In genomic region chr1:78355123-78355522, GRCm38 (mm10) we compare ENCODE assay signal across 10 mouse cellular contexts. TPM values are rescaled to one million over a fixed set of nuclear protein-coding genes. Genes with fewer than 3 reads are reported as not detected.
DNase-seq lines count a peak whose midpoint lies in the region; ATAC-seq lines count a peak whose summit lies in the region.
"Had no signal": no experiment of that assay in that cellular context is flagged by ENCODE, and none has a peak within 500 bp of the region (broad histone marks: within the 10 kb centered on the region; RNA-seq: fewer than 3 reads in every experiment).

No protein-coding gene starts in this region.

- no peaks in the 10 kb centered on the region for H3K36me3 ChIP-seq in heart, embryonic 10.5 days
- H3K36me3 ChIP-seq in forebrain, embryonic 13.5 days (ENCODE audit: poor library complexity, severe bottlenecking) = no peaks in the 10 kb centered on the region
- H3K36me3 ChIP-seq: limb, embryonic 15.5 days had no signal

- H3K9me3 ChIP-seq in heart, embryonic 10.5 days = no peaks in the 10 kb centered on the region
- no peaks in the 10 kb centered on the region for H3K9me3 ChIP-seq in forebrain, embryonic 13.5 days (replicated peaks)
- H3K9me3 ChIP-seq: limb, embryonic 15.5 days had no signal

- no peak overlapping the region for H3K4me3 ChIP-seq in heart, embryonic 10.5 days
- H3K4me3 ChIP-seq in forebrain, embryonic 13.5 days = no peak overlapping the region
- H3K4me3 ChIP-seq: limb, embryonic 15.5 days had no signal

- no peak for ATAC-seq in forebrain, embryonic 13.5 days
- ATAC-seq: Patski had no signal

- no peaks in the 10 kb centered on the region for H3K27me3 ChIP-seq in heart, embryonic 10.5 days (ENCODE audit: insufficient read depth, poor library complexity, severe bottlenecking)
- H3K27me3 ChIP-seq in forebrain, embryonic 13.5 days = no peaks in the 10 kb centered on the region
- H3K27me3 ChIP-seq: limb, embryonic 15.5 days; Patski had no signal

- H3K4me1 ChIP-seq in heart, embryonic 10.5 days = peaks cover 11% of the 10 kb centered on the region; the same call in 1 of the 2 replicates
- H3K4me1 ChIP-seq in forebrain, embryonic 13.5 days = no peaks in the 10 kb centered on the region
- H3K4me1 ChIP-seq: limb, embryonic 15.5 days had no signal

- no peak overlapping the region for H3K4me2 ChIP-seq in forebrain, embryonic 13.5 days
- H3K4me2 ChIP-seq: limb, embryonic 15.5 days had no signal

- H3K9ac ChIP-seq in forebrain, embryonic 13.5 days = no peak overlapping the region
- H3K9ac ChIP-seq: limb, embryonic 15.5 days had no signal

- peak; percentile 10 for DNase-seq in urinary bladder, postnatal 14 days (ENCODE audit: low spot score)
- no peak for DNase-seq in urinary bladder, postnatal 25 days (ENCODE audit: low spot score)
- no peak for DNase-seq in heart, embryonic 10.5 days (ENCODE audit: low spot score)
- peak; percentile 88 to 90 for DNase-seq in kidney, postnatal 25 days
- peak; percentile 76 for DNase-seq in testis, postnatal 14 days (ENCODE audit: low spot score)
- no peak for DNase-seq in right cerebral cortex, postnatal 36 days (ENCODE audit: low spot score in 2 of 2)
- no peak for DNase-seq in thymus, adult 18-20 months

- H3K27ac ChIP-seq in heart, embryonic 10.5 days = peak overlapping the region; percentile 29; the same call in 1 of the 2 replicates
- no peak overlapping the region for H3K27ac ChIP-seq in forebrain, embryonic 13.5 days
- H3K27ac ChIP-seq: limb, embryonic 15.5 days had no signal

- 30% methylated on average over 4 of the region's 4 CpGs for WGBS in heart, embryonic 10.5 days
- 38% methylated on average over 4 of the region's 4 CpGs for WGBS in forebrain, embryonic 13.5 days

RNA-seq across cellular contexts. Expression of gene Sgpp2, which starts 45.0 kb away (rescaled TPM):
- 0.11 and 0.65 TPM in 2 replicates for polyA plus RNA-seq in heart, embryonic 10.5 days (2016; fragmentation: Nextera tagmentation; extraction: Ambion mirVana)
- 0.37 and 0.62 TPM in 2 replicates for polyA plus RNA-seq in forebrain, embryonic 13.5 days (2015; fragmentation: Nextera tagmentation; extraction: Ambion mirVana)

Comparison
In these comparisons a context has a peak if more than half of its experiments do, and no peak if none do; other contexts are left out.
1. DNase-seq: peak in urinary bladder, postnatal 14 days (single experiment), kidney, postnatal 25 days (2 of 2) and testis, postnatal 14 days (single experiment); none in urinary bladder, postnatal 25 days (single experiment), heart, embryonic 10.5 days (single experiment), right cerebral cortex, postnatal 36 days (0 of 2) and thymus, adult 18-20 months (0 of 2).